Mouse (Mus musculus): Measurements from ENCODE around the gene Rab3gap1. TPM values are rescaled to one million over a fixed set of nuclear protein-coding genes. Genes with fewer than 3 reads are reported as not detected.

Gene Rab3gap1
- polyA plus RNA-seq, 1 experiment from 2014 or later: 21.9 TPM

DNA sequence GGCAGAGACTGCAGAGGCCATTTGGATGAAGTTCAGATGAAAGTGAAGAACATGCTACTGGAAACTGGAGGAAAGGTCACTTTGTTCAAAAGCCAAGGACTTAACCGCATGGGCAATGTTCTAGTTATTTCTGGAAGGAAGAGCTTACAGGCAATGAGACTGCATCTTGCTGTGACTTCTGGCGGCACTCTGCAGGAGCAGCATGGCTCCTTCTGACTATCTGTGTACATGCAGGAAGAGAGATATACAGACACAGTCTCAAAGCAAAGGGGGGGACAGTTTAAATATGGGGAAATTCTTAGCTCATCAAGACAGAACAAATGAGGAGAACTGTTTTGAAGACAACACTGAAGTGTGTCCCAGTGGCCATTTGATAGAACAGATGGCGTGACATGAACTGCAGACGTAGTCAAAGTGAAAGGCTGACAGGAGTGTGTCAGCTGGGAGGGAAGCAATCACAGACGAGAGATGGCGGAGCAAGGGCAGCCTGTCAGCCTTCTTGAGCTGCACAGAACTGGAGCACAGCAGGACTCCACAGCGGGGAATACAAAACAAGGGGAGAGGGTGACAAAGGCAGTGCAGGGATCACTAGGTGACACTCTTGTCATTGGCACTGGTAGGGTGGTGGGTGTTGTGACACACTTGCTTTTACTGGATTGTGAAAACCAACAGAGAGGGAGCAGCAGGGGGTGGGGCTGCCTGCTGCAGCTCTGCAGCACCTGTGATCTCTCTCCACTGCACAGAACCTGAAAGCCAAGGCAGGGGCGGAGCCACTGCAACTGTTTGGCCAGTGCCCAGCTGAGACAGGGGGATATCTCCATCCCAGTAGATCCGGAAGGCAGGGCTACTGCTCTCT is 121.5 kb downstream of the Rab3gap1 start:
- peak; percentile 60 for ATAC-seq (ENCODE audit: low FRiP score, low read depth)
- Histone ChIP-seq H3K4me2 (replicated peaks) (no peak overlapping the region), H3K27me3 (no peaks in the 10 kb centered on the region), H3K4me1 (0 out of 2 replicates have a peak, but pooled peaks cover 4% of the 10 kb centered on the region), H3K4me3 (no peak overlapping the region), H3K36me3 (no peaks in the 10 kb centered on the region; the same call in 1 of the 2 replicates), H3K27ac (replicated peaks) (peak overlapping the region; percentile 20; the same call in 1 of the 2 replicates), H3K9ac (replicated peaks) (no peak overlapping the region), H3K9me3 (no peaks in the 10 kb centered on the region)
- whole genome bisulfite sequencing: 50% methylated on average over 9 of the region's 9 CpGs

Other genes with a start within 250 kb of the Rab3gap1 start
- gene Tmem163, start 189.2 kb upstream of the Rab3gap1 start, polyA plus RNA-seq (2016; fragmentation: Nextera tagmentation; extraction: Ambion mirVana): 55.1 and 55.2 TPM in 2 replicates
- gene Acmsd, start 139.4 kb upstream of the Rab3gap1 start, polyA plus RNA-seq (2016; fragmentation: Nextera tagmentation; extraction: Ambion mirVana): 0.25 and 0.36 TPM in 2 replicates
- 122 and 133 TPM in 2 replicates for gene Ccnt2, start 94.6 kb upstream of the Rab3gap1 start, polyA plus RNA-seq (2016; fragmentation: Nextera tagmentation; extraction: Ambion mirVana)
- 0.08 TPM in 1 of 2 replicates, not detected in the other for gene Map3k19, start 13.7 kb upstream of the Rab3gap1 start, polyA plus RNA-seq (2016; fragmentation: Nextera tagmentation; extraction: Ambion mirVana)
- 11.5 and 11.9 TPM in 2 replicates for gene Zranb3, start 234.3 kb downstream of the Rab3gap1 start, polyA plus RNA-seq (2016; fragmentation: Nextera tagmentation; extraction: Ambion mirVana)
- gene R3hdm1, start 234.5 kb downstream of the Rab3gap1 start, polyA plus RNA-seq (2016; fragmentation: Nextera tagmentation; extraction: Ambion mirVana): 93.1 and 100 TPM in 2 replicates